ENCODE assay signal across 8 mouse cellular contexts in the genomic region with DNA sequence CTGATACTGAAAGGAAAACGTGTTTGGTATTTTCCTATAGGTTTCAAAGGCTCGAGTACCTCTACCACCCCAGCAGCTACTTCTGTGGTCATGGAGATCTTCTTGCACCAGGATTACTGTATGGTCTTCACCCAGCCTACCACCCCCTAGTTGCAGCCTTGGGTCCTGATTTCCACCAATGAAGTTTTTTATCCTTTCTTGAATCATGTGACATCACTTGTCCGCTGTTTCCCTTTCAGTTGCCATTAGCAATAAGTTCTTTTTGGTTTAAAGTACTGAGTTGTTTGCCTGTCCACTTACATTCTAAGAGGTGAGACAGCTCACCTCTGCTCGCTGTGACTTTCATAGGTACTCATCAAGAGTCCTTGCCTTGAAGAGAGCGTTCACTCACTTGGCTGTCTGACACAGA. TPM values are rescaled to one million over a fixed set of nuclear protein-coding genes. Genes with fewer than 3 reads are reported as not detected.
DNase-seq lines count a peak whose midpoint lies in the region; ATAC-seq and TF ChIP-seq lines count a peak whose summit lies in the region.

No protein-coding gene starts in this region.

- H3K36me3 ChIP-seq in liver, adult 2 months (ENCODE audit: control insufficient read depth, insufficient read depth, low read length), result peaks cover 2% of the 10 kb centered on the region
- H3K36me3 ChIP-seq in forebrain, embryonic 14.5 days (ENCODE audit: control insufficient read depth, insufficient read depth, low read length), result no peaks in the 10 kb centered on the region
- H3K36me3 ChIP-seq in stomach, embryonic 16.5 days (ENCODE audit: control insufficient read depth, insufficient read depth, low read length), result 0 out of 2 replicates have a peak, but pooled peaks cover 3% of the 10 kb centered on the region

- no peak for TF ChIP-seq POLR2A in liver, adult 2 months (IDR thresholded peaks at IDR 0.05; ENCODE audit: extremely low read depth, insufficient read depth, low read length)

- peak overlapping the region; percentile 97 for H3K4me3 ChIP-seq in liver, adult 2 months (ENCODE audit: insufficient read depth, low read depth, low read length)
- peak overlapping the region; percentile 72 for H3K4me3 ChIP-seq in forebrain, embryonic 14.5 days (ENCODE audit: low read depth, low read length)
- peak overlapping the region; percentile 98 for H3K4me3 ChIP-seq in stomach, embryonic 16.5 days (replicated peaks; ENCODE audit: low read length)

- H3K9ac ChIP-seq in liver, adult 2 months (ENCODE audit: low read depth, low read length), result peak overlapping the region; percentile 97
- peak overlapping the region; percentile 91 for H3K9ac ChIP-seq in forebrain, embryonic 14.5 days (ENCODE audit: low read length)
- peak overlapping the region; percentile 97 for H3K9ac ChIP-seq in stomach, embryonic 16.5 days (ENCODE audit: low read length)

- H3K27ac ChIP-seq in liver, adult 2 months (replicated peaks; ENCODE audit: insufficient read depth, low read depth, low read length), result peak overlapping the region; percentile 84
- peak overlapping the region; percentile 72; the same call in 1 of the 2 replicates for H3K27ac ChIP-seq in forebrain, embryonic 14.5 days (ENCODE audit: low read depth, low read length)
- H3K27ac ChIP-seq in stomach, embryonic 16.5 days (ENCODE audit: low read length), result peak overlapping the region; percentile 90

- WGBS in liver, adult 2 months, result 2% methylated on average over 5 of the region's 5 CpGs
- WGBS in forebrain, embryonic 14.5 days, result 43% methylated on average over 5 of the region's 5 CpGs
- 21% methylated on average over 5 of the region's 5 CpGs for WGBS in stomach, embryonic 16.5 days

- DNase-seq in liver, adult 2 months (ENCODE audit: extremely low read depth, low read depth, low spot score), result peak; percentile 63
- DNase-seq in liver, result no peak
- peak; percentile 37 for DNase-seq in ZHBTc4 (ENCODE audit: low read depth, low spot score)
- peak; percentile 32 for DNase-seq in forebrain, embryonic 14.5 days (ENCODE audit: low spot score)
- peak; percentile 22 for DNase-seq in kidney, postnatal 10 days
- peak; percentile 45 for DNase-seq in lung, postnatal 10 days
- DNase-seq in urinary bladder, postnatal 36 days (ENCODE audit: low spot score in 2 of 2), result no peak

- no peaks in the 10 kb centered on the region for H3K27me3 ChIP-seq in liver, adult 2 months (ENCODE audit: control insufficient read depth, insufficient read depth, low read length)
- no peaks in the 10 kb centered on the region for H3K27me3 ChIP-seq in forebrain, embryonic 14.5 days (replicated peaks; ENCODE audit: control insufficient read depth, insufficient read depth, low read length)
- H3K27me3 ChIP-seq in stomach, embryonic 16.5 days (ENCODE audit: control insufficient read depth, insufficient read depth, low read length), result no peaks in the 10 kb centered on the region

- no peak for TF ChIP-seq CTCF in liver, adult 2 months (IDR thresholded peaks at IDR 0.05; ENCODE audit: low read depth, low read length)

- peak overlapping the region; percentile 64 for H3K4me2 ChIP-seq in forebrain, embryonic 14.5 days (ENCODE audit: low read length)
- peak overlapping the region; percentile 79 for H3K4me2 ChIP-seq in stomach, embryonic 16.5 days (ENCODE audit: low read depth, low read length)

- H3K79me2 ChIP-seq in liver, adult 2 months (ENCODE audit: control insufficient read depth, insufficient read depth, low read length), result no peaks in the 10 kb centered on the region

- H3K9me3 ChIP-seq in forebrain, embryonic 14.5 days (replicated peaks; ENCODE audit: control insufficient read depth, low read length), result no peaks in the 10 kb centered on the region
- no peaks in the 10 kb centered on the region for H3K9me3 ChIP-seq in stomach, embryonic 16.5 days (replicated peaks; ENCODE audit: control insufficient read depth, low read length)

- no peak; the same call in 1 of the 2 replicates for ATAC-seq in forebrain, embryonic 14.5 days
- peak; percentile 49 for ATAC-seq in stomach, embryonic 16.5 days (ENCODE audit: insufficient read depth, low FRiP score)

- peaks cover 2% of the 10 kb centered on the region; the same call in 1 of the 2 replicates for H3K4me1 ChIP-seq in liver, adult 2 months (ENCODE audit: control insufficient read depth, insufficient read depth, low read length)
- H3K4me1 ChIP-seq in forebrain, embryonic 14.5 days (ENCODE audit: control insufficient read depth, insufficient read depth, low read length), result peaks cover 5% of the 10 kb centered on the region; the same call in 1 of the 2 replicates
- no peaks in the 10 kb centered on the region; the same call in 1 of the 2 replicates for H3K4me1 ChIP-seq in stomach, embryonic 16.5 days (ENCODE audit: control insufficient read depth, insufficient read depth, low read length)

RNA-seq across cellular contexts. Expression of gene Tigd2, which starts 0.6 kb away (rescaled TPM):
- total RNA-seq in liver, adult 2 months (2014; rRNA removed), result 10.7 and 10.9 TPM in 2 replicates
- 2.9 and 3.3 TPM in 2 replicates for polyA plus RNA-seq in liver, adult 2 months (2012; rRNA removed)
- 10.2 TPM in 2 replicates for polyA plus RNA-seq in forebrain, embryonic 14.5 days (2014; fragmentation: Nextera tagmentation; extraction: Ambion mirVana)
- polyA plus RNA-seq in stomach, embryonic 16.5 days (2015; fragmentation: Nextera tagmentation; extraction: Ambion mirVana), result 11.4 and 12.1 TPM in 2 replicates

Comparison
In these comparisons a context has a peak if more than half of its experiments do, and no peak if none do; other contexts are left out.
1. DNase-seq: peak in liver, adult 2 months (single experiment), ZHBTc4 (single experiment), forebrain, embryonic 14.5 days (single experiment), kidney, postnatal 10 days (single experiment) and lung, postnatal 10 days (single experiment); none in liver (single experiment) and urinary bladder, postnatal 36 days (0 of 2).
2. Peak in every context shown above with its lines, with median percentiles within 50 percentile points of each other: H3K27ac ChIP-seq, H3K4me3 ChIP-seq and H3K9ac ChIP-seq.